Mouse (Mus musculus) midbrain, embryonic 12.5 days (tissue): ENCODE data around the gene Srpk2. TPM values are rescaled to one million over a fixed set of nuclear protein-coding genes. Genes with fewer than 3 reads are reported as not detected.
"Not testable (repeated sequence)": the region's sequence is repeated elsewhere in the genome, so short reads cannot be mapped to it uniquely, and the experiment has no call there.

Experiments
- ATAC-seq: fragments of 200-750 bp; cut with Nextera tagmentation; 2 replicates; pipeline ENCODE4 v1.8.0; 2017; ENCODE audit warnings: low read depth, moderate TSS enrichment, moderate library complexity; ENCODE audit not compliant: low FRiP score
- H3K27ac ChIP-seq: fragments of 300-500 bp; sonication (generic); replicated peaks from 2 replicates; pipeline ENCODE4 v1.5.1; 2016; ENCODE audit warnings: mild to moderate bottlenecking
- H3K27me3 ChIP-seq: fragments of 300-500 bp; sonication (generic); 2 replicates; pipeline ENCODE4 v1.6.1; 2016; ENCODE audit warnings: mild to moderate bottlenecking
- H3K36me3 ChIP-seq: fragments of 300-500 bp; sonication (generic); 2 replicates; pipeline ENCODE4 v1.6.1; 2016
- H3K4me1 ChIP-seq: fragments of 300-500 bp; sonication (generic); 2 replicates; pipeline ENCODE4 v1.6.1; 2016
- H3K4me2 ChIP-seq: fragments of 300-500 bp; sonication (generic); replicated peaks from 2 replicates; pipeline ENCODE4 v1.6.1; 2016; ENCODE audit warnings: mild to moderate bottlenecking, moderate library complexity
- H3K4me3 ChIP-seq: fragments of 300-500 bp; sonication (generic); 2 replicates; pipeline ENCODE4 v1.5.1; 2016; ENCODE audit warnings: mild to moderate bottlenecking
- H3K9ac ChIP-seq: fragments of 300-500 bp; sonication (generic); replicated peaks from 2 replicates; pipeline ENCODE4 v1.6.1; 2016; ENCODE audit warnings: mild to moderate bottlenecking, moderate library complexity
- H3K9me3 ChIP-seq: fragments of 300-500 bp; sonication (generic); 2 replicates; pipeline ENCODE4 v1.6.1; 2016; ENCODE audit warnings: mild to moderate bottlenecking
- WGBS: fragments of 180-500 bp; shearing (Covaris S2); methylation state at CpG from one replicate; pipeline ENCODE4 v1.1.7; 2016; 5-methylcytosine and 5-hydroxymethylcytosine counted together
- polyA plus RNA-seq: library from polyadenylated mRNA; unstranded; fragments of >200 nt; fragmentation: Nextera tagmentation; extraction: Ambion mirVana; gene quantifications from 2 replicates; pipeline ENCODE4 v1.2.1, GENCODE M21; 2016

Gene Srpk2
- polyA plus RNA-seq, 1 experiment from 2014 or later, result 77.3 TPM

DNA sequence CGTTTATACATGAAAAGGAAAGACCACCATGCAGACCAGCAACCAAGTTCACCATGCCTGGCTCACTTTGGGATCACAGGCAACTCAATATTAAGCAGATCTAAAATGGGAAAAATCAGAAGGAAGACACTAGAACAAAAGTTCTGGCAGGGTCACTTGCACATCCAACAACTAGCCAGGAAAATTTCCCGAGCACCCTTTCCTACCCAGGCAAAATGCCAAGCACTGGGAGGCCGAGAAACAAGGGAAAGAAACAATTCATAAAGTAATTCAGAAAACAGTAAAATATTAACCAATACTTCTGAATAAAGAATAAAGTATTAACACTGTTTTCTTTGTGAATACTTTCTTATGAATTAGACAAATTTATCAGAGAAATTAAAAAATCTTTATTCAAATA lies 85.2 kb downstream of the Srpk2 start:
- Histone ChIP-seq H3K27ac (no peak overlapping the region), H3K4me3 (no peak overlapping the region), H3K9me3 (no peaks in the 10 kb centered on the region), H3K9ac (no peak overlapping the region), H3K4me1 (peaks cover 7% of the 10 kb centered on the region; the same call in 1 of the 2 replicates), H3K4me2 (no peak overlapping the region), H3K36me3 (0 out of 2 replicates have a peak, but pooled peaks cover 4% of the 10 kb centered on the region), H3K27me3 (no peaks in the 10 kb centered on the region)
- no peak for ATAC-seq
- WGBS, result 88% methylated on average over 3 of the region's 3 CpGs

DNA sequence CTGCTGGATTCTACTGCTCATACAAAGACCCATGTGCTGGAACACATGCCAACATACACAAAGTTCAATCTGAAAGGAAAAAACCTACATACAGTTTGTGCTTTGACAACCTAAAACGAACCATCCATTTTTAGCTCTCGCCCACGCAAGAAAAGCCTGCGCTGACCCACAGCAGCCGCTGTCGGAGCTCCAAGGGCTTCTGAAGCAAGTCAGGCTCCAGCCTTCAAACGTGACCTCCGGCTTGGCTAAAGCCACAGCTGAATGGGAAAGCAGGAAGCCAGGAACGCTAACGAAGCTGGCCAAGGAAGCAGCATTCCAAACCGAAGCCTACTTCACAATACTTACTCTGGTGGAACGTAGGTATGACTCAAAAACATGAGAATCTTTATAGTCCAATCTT lies 85.9 kb downstream of the Srpk2 start:
- WGBS, result 80% methylated on average over 12 of the region's 12 CpGs
- H3K4me1 ChIP-seq, result peaks cover 7% of the 10 kb centered on the region; the same call in 1 of the 2 replicates
- ATAC-seq, result no peak

DNA sequence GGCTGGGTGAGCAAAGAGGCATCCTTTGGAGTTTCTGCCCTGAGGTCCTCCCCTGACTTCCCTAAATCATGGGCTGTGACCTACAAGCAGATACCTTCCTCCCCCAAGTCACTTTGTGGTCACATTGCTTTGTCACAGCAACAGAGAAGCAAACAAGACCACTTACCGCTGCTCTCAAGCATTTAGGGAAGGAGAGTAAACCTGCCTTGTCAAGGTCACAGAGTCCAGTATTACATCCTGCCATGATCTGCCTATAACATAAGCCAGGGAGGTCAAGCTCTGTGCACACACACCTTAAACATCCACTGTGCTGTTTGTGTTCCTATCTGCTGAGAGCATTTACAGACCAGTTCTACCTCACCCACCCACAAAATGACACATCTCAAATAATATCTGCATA lies 86.4 kb downstream of the Srpk2 start:
- Histone ChIP-seq H3K36me3 (0 out of 2 replicates have a peak, but pooled peaks cover 4% of the 10 kb centered on the region), H3K9me3 (no peaks in the 10 kb centered on the region), H3K27me3 (no peaks in the 10 kb centered on the region), H3K9ac (no peak overlapping the region), H3K4me1 (peaks cover 7% of the 10 kb centered on the region; the same call in 1 of the 2 replicates), H3K27ac (no peak overlapping the region), H3K4me2 (no peak overlapping the region), H3K4me3 (no peak overlapping the region)
- ATAC-seq, result no peak
- WGBS, result 80% methylated on average over 1 of the region's 1 CpGs

More for the DNA sequence above, 85.9 kb downstream of the Srpk2 start:
- H3K9me3 ChIP-seq, result no peaks in the 10 kb centered on the region
- H3K27me3 ChIP-seq, result no peaks in the 10 kb centered on the region
- H3K4me2 ChIP-seq, result no peak overlapping the region
- H3K27ac ChIP-seq, result no peak overlapping the region
- no peak overlapping the region for H3K9ac ChIP-seq
- no peak overlapping the region for H3K4me3 ChIP-seq
- 0 out of 2 replicates have a peak, but pooled peaks cover 4% of the 10 kb centered on the region for H3K36me3 ChIP-seq

DNA sequence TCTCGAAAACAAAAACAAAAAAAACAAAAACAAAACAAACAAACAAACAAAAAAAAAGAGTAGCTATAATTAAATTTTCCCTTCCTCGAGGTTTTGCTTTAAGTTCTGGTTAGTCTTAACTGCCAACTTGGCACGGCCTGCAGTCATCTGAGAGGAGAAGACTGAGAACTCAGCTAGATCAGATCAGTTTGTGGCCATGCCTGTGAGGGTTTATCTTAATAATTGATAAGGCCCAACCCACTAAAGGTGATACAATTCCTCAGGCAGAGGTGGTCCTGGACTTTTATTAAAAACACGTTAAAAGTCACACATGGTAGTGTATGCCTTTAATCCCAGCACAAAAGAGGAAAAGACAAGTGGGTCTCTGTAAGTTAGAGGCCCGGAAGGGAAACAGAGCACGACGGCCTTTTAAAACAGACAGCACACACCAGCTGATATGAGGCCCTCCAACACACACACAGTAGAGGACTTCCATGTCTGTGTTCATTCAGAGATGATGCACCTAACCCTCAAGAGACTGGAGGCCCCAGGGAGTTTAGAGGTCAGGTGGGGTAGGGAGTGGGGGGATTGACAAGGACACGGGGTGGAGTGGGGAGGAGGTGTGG lies 87.1 kb downstream of the Srpk2 start:
- no peaks in the 10 kb centered on the region for H3K9me3 ChIP-seq
- peaks cover 7% of the 10 kb centered on the region; the same call in 1 of the 2 replicates for H3K4me1 ChIP-seq
- 86% methylated on average over 8 of the region's 8 CpGs for WGBS
- no peak overlapping the region for H3K4me3 ChIP-seq
- ATAC-seq, result no peak
- no peak overlapping the region for H3K4me2 ChIP-seq
- H3K27me3 ChIP-seq, result no peaks in the 10 kb centered on the region
- 0 out of 2 replicates have a peak, but pooled peaks cover 4% of the 10 kb centered on the region for H3K36me3 ChIP-seq
- H3K9ac ChIP-seq, result no peak overlapping the region
- H3K27ac ChIP-seq, result no peak overlapping the region

DNA sequence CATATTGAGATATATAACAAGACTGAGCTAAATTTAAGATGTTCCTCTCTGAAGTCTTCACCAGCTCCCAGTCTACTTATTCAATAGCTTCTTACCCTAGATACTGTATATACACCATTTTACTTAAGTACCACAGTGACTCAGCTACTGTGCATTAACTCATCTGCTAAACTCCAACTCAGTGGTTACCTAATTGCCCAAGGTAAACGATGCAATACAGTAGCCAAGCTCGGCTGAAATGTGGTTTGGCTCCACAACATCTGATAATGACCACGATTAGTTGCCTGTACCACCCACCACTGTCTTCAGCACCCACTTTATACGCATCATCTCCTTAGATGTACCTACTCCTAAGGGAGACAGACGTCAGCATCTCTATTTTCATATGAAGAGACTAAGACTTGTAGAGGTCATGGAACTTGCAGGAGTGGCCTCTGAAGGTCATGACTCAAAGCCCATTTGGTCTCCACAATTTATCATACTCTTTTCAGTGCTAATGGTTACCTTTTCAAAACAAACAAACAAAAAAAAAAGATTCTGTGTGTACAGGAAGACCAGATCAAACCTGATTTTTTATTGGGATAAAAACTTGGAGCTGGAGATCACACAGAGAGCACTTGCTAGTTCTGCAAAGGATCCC lies 88.0 kb downstream of the Srpk2 start:
- ATAC-seq, result no peak
- H3K9me3 ChIP-seq, result no peaks in the 10 kb centered on the region
- H3K9ac ChIP-seq, result no peak overlapping the region
- peaks cover 4% of the 10 kb centered on the region; the same call in 1 of the 2 replicates for H3K4me1 ChIP-seq
- H3K27ac ChIP-seq, result no peak overlapping the region
- no peak overlapping the region for H3K4me2 ChIP-seq
- no peaks in the 10 kb centered on the region for H3K27me3 ChIP-seq
- 90% methylated on average over 5 of the region's 5 CpGs for WGBS
- H3K4me3 ChIP-seq, result no peak overlapping the region
- H3K36me3 ChIP-seq, result 0 out of 2 replicates have a peak, but pooled peaks cover 1% of the 10 kb centered on the region

DNA sequence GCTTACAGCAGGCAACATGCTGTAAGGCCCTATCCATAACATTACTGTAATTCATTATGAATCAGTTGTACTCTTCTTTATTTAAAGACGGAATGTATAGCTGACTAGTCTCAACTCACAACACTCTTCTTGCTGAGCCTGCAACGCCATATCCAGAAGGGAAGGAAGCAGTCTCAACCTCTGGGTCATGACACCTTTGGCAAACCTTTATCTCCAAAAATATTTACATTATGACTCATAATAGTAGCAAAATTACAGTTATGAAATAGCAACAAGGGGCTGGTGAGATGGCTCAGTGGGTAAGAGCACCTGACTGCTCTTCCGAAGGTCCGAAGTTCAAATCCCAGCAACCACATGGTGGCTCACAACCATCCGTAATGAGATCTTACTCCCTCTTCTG lies 94.1 kb downstream of the Srpk2 start:
- not testable (repeated sequence) for H3K4me2 ChIP-seq, H3K9me3 ChIP-seq, ATAC-seq, H3K9ac ChIP-seq, H3K4me1 ChIP-seq, H3K4me3 ChIP-seq, H3K36me3 ChIP-seq, H3K27me3 ChIP-seq, H3K27ac ChIP-seq
- WGBS, result 96% methylated on average over 5 of the region's 5 CpGs

DNA sequence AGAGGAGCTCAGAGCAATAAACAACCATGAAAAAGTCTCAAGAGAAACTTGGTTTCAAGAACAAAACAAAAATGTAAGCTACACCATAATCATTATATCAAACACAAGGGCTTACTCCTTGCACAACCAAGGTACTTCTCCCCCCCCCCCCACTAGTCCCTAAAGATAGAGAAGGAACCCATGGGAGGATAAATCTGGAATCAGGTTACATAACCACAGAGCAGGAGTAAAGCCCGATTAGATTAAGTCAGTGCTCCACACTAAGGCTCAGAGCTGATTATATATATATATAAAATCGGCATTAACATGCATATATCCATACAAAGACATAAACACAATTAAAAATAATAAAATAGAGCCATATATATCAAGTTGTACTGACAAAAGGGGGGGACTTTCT lies 96.8 kb downstream of the Srpk2 start:
- Histone ChIP-seq H3K27ac (no peak overlapping the region), H3K27me3 (no peaks in the 10 kb centered on the region), H3K9me3 (no peaks in the 10 kb centered on the region), H3K9ac (no peak overlapping the region), H3K4me2 (no peak overlapping the region), H3K4me1 (no peaks in the 10 kb centered on the region), H3K36me3 (no peaks in the 10 kb centered on the region), H3K4me3 (no peak overlapping the region)
- WGBS, result 73% methylated on average over 2 of the region's 2 CpGs
- no peak for ATAC-seq

- H3K27me3 ChIP-seq, result no peaks in the 10 kb centered on the region
- H3K36me3 ChIP-seq, result no peaks in the 10 kb centered on the region
- no peaks in the 10 kb centered on the region for H3K4me1 ChIP-seq
- ATAC-seq, result no peak
- no peak overlapping the region for H3K4me2 ChIP-seq
- H3K9me3 ChIP-seq, result no peaks in the 10 kb centered on the region
- no peak overlapping the region for H3K9ac ChIP-seq
- no peak overlapping the region for H3K27ac ChIP-seq
- no peak overlapping the region for H3K4me3 ChIP-seq
- 93% methylated on average over 13 of the region's 13 CpGs for WGBS
These were observed 97.6 kb downstream of the Srpk2 start for GRCm38 (mm10) chr5:23586531-23587453.

DNA sequence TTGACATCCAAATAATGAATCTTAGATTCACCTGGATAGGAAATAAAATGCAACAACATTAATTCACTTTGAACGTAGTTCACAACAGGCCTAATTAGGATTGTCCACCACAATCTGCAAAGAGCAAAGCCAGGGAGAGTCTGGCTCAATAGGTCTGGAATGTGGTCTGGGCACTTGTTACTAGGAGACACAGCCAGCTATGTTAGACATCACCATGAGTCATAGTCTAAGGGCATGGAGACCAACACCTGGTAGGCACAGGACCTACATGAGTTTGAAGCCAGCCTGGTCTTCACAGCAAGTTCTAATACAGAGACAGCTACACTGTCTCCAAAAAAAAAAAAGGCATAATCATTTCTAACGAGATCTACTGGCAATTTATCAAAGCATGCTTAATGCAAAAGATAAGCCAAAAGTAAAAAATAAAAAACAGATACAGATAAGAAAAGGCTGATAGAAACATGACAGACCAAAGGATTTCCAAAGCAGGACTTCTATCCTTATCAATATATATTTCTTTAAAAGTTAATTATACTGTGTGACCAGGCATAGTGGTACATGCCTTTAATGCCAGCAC lies 102.8 kb downstream of the Srpk2 start:
- Histone ChIP-seq H3K36me3 (no peaks in the 10 kb centered on the region), H3K27ac (no peak overlapping the region), H3K4me1 (peaks cover 19% of the 10 kb centered on the region), H3K9ac (no peak overlapping the region), H3K4me2 (no peak overlapping the region), H3K9me3 (no peaks in the 10 kb centered on the region), H3K4me3 (no peak overlapping the region), H3K27me3 (no peaks in the 10 kb centered on the region)
- ATAC-seq, result no peak
- WGBS, result 84% methylated on average over 2 of the region's 2 CpGs

GRCm38 (mm10) chr5:23579120-23579880 lies 105.1 kb downstream of the Srpk2 start:
- Histone ChIP-seq H3K27ac (no peak overlapping the region), H3K36me3 (no peaks in the 10 kb centered on the region)
- WGBS, result 92% methylated on average over 3 of the region's 3 CpGs

DNA sequence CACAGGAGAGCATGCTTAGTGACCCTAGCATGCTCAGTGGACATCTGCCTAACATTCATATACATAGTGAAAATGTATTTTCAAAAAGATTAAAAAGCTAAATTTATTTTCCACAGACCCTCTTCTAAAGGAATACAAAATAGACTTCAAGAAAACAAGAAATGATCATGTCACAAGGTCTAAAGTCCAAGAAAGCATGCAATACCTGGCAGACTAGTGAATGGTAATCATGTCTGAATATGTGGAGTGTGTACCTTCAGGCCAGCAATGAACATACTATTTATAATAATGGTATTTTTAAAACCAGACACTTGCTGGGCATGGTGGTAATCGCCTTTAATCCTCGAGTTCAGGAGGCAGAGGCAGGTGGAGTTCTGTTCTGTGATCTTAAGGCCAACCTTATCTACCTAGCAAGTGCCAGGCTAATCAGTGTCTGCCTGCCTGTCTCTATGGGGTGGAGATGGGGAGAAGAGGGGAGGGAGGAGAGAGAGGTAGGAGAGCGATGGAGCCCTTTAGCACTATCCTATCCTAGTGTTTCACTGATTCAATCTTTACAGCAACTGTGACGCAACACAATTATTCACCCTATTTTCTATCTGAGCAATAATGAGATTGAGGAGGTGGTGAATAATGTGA lies 106.0 kb downstream of the Srpk2 start:
- no peak overlapping the region for H3K4me3 ChIP-seq
- 89% methylated on average over 4 of the region's 4 CpGs for WGBS
- H3K27ac ChIP-seq, result peak overlapping the region; percentile 80
- H3K4me1 ChIP-seq, result peaks cover 21% of the 10 kb centered on the region
- no peaks in the 10 kb centered on the region for H3K36me3 ChIP-seq
- H3K9ac ChIP-seq, result no peak overlapping the region; the same call in 1 of the 2 replicates
- ATAC-seq, result 0 out of 2 replicates have a peak, but pooled peaks have one; percentile 9
- H3K9me3 ChIP-seq, result no peaks in the 10 kb centered on the region
- H3K4me2 ChIP-seq, result no peak overlapping the region
- H3K27me3 ChIP-seq, result no peaks in the 10 kb centered on the region

More at GRCm38 (mm10) chr5:23579120-23579880, 105.1 kb downstream of the Srpk2 start:
- Histone ChIP-seq H3K4me3 (no peak overlapping the region), H3K4me1 (peaks cover 21% of the 10 kb centered on the region), H3K27me3 (no peaks in the 10 kb centered on the region), H3K4me2 (no peak overlapping the region), H3K9ac (no peak overlapping the region), H3K9me3 (no peaks in the 10 kb centered on the region)
- ATAC-seq, result no peak
